Mouse (Mus musculus) hindbrain, embryonic 16.5 days (tissue): ENCODE results near the gene Hbq1b. TPM values are rescaled to one million over a fixed set of nuclear protein-coding genes. Genes with fewer than 3 reads are reported as not detected.
"Not testable (repeated sequence)": the region's sequence is repeated elsewhere in the genome, so short reads cannot be mapped to it uniquely, and the experiment has no call there.

Experiments
- ATAC-seq: fragments of 200-750 bp; cut with Nextera tagmentation; 2 replicates; pipeline ENCODE4 v1.8.0; 2017; ENCODE audit warnings: moderate TSS enrichment, moderate library complexity
- H3K27ac ChIP-seq: fragments of 300-500 bp; sonication (generic); 2 replicates; pipeline ENCODE4 v1.5.1; 2014; ENCODE audit warnings: low read depth, mild to moderate bottlenecking, control low read depth, low read length, moderate library complexity
- H3K27me3 ChIP-seq: fragments of 300-500 bp; sonication (generic); replicated peaks from 2 replicates; pipeline ENCODE4 v1.6.1; 2014; ENCODE audit warnings: low read length; ENCODE audit not compliant: control insufficient read depth, insufficient read depth
- H3K36me3 ChIP-seq: fragments of 300-500 bp; sonication (generic); 2 replicates; pipeline ENCODE4 v1.6.1; 2014; ENCODE audit warnings: mild to moderate bottlenecking, low read length, moderate library complexity, mixed read lengths; ENCODE audit not compliant: control insufficient read depth, insufficient read depth
- H3K4me1 ChIP-seq: fragments of 300-500 bp; sonication (generic); 2 replicates; pipeline ENCODE4 v1.6.1; 2014; ENCODE audit warnings: low read depth, low read length; ENCODE audit not compliant: control insufficient read depth, insufficient read depth
- H3K4me2 ChIP-seq: fragments of 300-500 bp; sonication (generic); 2 replicates; pipeline ENCODE4 v1.6.1; 2014; ENCODE audit warnings: mild to moderate bottlenecking, low read length, control low read depth, moderate library complexity
- H3K4me3 ChIP-seq: fragments of 300-500 bp; sonication (generic); 2 replicates; pipeline ENCODE4 v1.5.1; 2014; ENCODE audit warnings: mild to moderate bottlenecking, low read length, control low read depth, moderate library complexity
- H3K9ac ChIP-seq: fragments of 300-500 bp; sonication (generic); 2 replicates; pipeline ENCODE4 v1.6.1; 2014; ENCODE audit warnings: low read depth, mild to moderate bottlenecking, control low read depth, low read length, moderate library complexity
- H3K9me3 ChIP-seq: fragments of 300-500 bp; sonication (generic); 2 replicates; pipeline ENCODE4 v1.6.1; 2014; ENCODE audit warnings: mild to moderate bottlenecking, low read length, moderate library complexity; ENCODE audit not compliant: control insufficient read depth
- WGBS: fragments of 180-500 bp; shearing (Covaris S2); extraction: QIAGEN DNeasy Blood & Tissue Kit; methylation state at CpG from one replicate; pipeline ENCODE4 v1.1.7; 2014; 5-methylcytosine and 5-hydroxymethylcytosine counted together
- polyA plus RNA-seq: library from polyadenylated mRNA; unstranded; fragments of >200 nt; fragmentation: Nextera tagmentation; extraction: Ambion mirVana; gene quantifications from 2 replicates; pipeline ENCODE4 v1.2.1, GENCODE M21; 2015

Gene Hbq1b
- polyA plus RNA-seq, 1 experiment from 2014 or later: 0.61 TPM

DNA sequence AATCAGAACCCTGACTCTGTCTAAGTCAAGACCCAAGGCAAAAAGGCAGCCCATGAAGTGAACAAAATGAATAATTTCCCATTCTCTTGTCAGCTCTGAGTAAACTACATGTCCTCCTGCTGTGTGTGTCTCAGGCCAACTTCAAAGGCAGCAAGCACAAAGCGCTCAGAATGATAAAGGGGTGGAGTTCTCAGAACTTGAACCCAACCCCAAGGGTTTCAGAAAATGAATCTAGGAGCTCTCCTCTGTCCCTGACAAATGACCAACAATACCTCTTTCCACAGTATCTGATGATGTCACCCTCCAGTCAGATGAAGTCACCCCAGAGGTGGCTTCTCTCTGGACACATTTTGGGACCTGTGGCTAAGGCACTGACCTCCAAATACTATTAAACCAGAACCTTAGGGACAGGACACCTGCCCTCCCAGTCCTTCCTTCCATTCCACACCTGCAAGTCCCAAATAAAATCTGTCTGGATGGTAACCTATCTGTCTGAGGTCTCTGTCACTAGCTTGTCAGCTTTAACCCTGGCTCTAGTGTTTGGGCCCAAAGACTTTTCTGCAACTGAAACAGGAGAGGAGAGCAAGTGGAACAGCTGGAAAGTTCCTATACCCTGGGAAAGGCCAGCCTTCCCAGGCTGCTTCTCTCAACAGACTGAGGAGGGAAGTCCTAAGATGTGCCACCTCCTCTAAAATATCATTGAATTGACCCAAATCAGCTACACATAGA is 5.2 kb upstream of the Hbq1b start:
- no peak overlapping the region for H3K4me3 ChIP-seq
- H3K9me3 ChIP-seq: no peaks in the 10 kb centered on the region
- H3K4me1 ChIP-seq: no peaks in the 10 kb centered on the region
- 80% methylated on average over 1 of the region's 1 CpGs for WGBS
- no peak overlapping the region for H3K4me2 ChIP-seq
- no peaks in the 10 kb centered on the region for H3K36me3 ChIP-seq
- no peaks in the 10 kb centered on the region; the same call in 1 of the 2 replicates for H3K27me3 ChIP-seq
- H3K9ac ChIP-seq: no peak overlapping the region
- no peak overlapping the region for H3K27ac ChIP-seq
- ATAC-seq: no peak

DNA sequence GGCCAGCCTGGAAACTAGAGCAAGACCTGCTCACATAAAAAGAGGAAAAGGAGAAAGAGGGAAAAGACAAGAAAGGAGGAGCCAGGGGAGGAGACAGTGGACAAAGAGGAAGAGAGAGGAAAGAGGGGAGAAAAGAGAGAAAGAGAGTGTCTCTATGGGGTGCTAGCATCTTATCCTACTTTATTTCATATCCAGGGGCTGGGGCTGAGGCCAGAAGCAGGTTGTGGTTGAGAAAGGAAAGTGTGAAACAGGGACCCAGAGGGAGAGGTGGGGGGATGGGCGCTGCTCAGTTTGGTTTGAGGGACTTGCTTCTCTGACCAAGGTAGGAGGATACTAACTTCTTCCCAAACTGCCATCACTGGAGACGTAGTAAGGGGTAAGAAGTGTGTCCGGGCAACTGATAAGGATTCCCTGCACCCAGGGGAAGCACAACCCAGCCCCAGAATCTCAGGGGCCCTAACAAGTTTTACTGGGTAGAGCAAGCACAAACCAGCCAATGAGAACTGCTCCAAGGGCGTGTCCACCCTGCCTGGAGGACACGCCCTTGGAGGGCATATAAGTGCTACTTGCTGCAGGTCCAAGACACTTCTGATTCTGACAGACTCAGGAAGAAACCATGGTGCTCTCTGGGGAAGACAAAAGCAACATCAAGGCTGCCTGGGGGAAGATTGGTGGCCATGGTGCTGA is 3.5 kb upstream of the Hbq1b start, which contains the start of gene Hba-a1:
Gene Hba-a1 (plus strand): TSS at position 421 of the 687 bp plus-strand sequence.
- ATAC-seq, H3K4me1 ChIP-seq, H3K4me3 ChIP-seq, H3K4me2 ChIP-seq, H3K27ac ChIP-seq, H3K36me3 ChIP-seq, H3K9me3 ChIP-seq, H3K9ac ChIP-seq, H3K27me3 ChIP-seq: not testable (repeated sequence)
- WGBS: 92% methylated on average over 1 of the region's 5 CpGs

- H3K9ac ChIP-seq, H3K36me3 ChIP-seq, H3K4me2 ChIP-seq, H3K4me3 ChIP-seq, H3K4me1 ChIP-seq, H3K9me3 ChIP-seq, H3K27me3 ChIP-seq, H3K27ac ChIP-seq, ATAC-seq: not testable (repeated sequence)
- WGBS: 73% methylated on average over 2 of the region's 2 CpGs
These were observed 2.2 kb upstream of the Hbq1b start for GRCm38 (mm10) chr11:32284582-32284981.

- Histone ChIP-seq H3K27ac (no peak overlapping the region), H3K9ac (no peak overlapping the region), H3K27me3 (no peaks in the 10 kb centered on the region; the same call in 1 of the 2 replicates), H3K4me2 (no peak overlapping the region), H3K9me3 (no peaks in the 10 kb centered on the region), H3K4me3 (no peak overlapping the region), H3K36me3 (no peaks in the 10 kb centered on the region), H3K4me1 (no peaks in the 10 kb centered on the region)
- ATAC-seq: no peak
- 84% methylated on average over 7 of the region's 7 CpGs for WGBS
These were observed 1.6 kb upstream of the Hbq1b start for GRCm38 (mm10) chr11:32285031-32285775.

- not testable (repeated sequence) for H3K9me3 ChIP-seq, H3K9ac ChIP-seq, H3K27me3 ChIP-seq, ATAC-seq, H3K4me1 ChIP-seq, H3K27ac ChIP-seq, H3K4me2 ChIP-seq, H3K4me3 ChIP-seq, H3K36me3 ChIP-seq
These were observed 878 bp upstream of the Hbq1b start for GRCm38 (mm10) chr11:32285887-32286286.

DNA sequence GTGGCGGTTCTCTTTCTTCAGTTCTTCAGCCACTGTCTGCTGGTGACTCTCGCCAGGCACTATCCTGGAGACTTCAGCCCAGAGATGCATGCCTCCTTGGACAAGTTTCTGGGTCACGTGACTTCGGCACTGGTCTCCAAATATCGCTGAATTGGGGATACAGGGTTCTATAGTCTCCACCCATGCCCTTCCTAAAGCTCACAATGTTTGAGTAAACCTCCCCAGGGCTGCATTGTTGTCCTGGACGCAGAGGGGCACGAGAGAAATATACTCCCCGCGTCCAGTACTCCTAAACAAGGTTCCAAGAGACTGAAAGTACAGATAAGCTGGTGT is 694 bp downstream of the Hbq1b start:
- no peak overlapping the region for H3K4me2 ChIP-seq
- no peaks in the 10 kb centered on the region for H3K9me3 ChIP-seq
- WGBS: 77% methylated on average over 9 of the region's 9 CpGs

DNA sequence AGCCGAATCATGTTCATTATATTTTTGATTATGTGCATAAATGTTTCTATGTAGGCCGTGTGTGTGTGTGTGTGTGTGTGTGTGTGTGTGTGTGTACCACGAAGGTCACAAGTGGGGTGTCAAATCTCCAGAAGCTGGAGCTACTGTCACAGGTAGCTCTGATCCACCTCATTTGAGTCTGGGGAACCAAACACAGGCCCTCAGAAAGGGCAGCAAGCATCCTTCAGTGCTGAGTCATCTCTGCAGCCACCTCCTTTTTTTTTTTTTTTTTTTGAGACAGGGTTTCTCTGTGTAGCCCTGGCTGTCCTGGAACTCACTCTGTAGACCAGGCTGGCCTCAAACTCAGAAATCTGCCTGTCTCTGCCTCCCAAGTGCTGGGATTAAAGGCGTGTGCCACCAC is 6.1 kb downstream of the Hbq1b start:
- H3K27ac ChIP-seq, H3K36me3 ChIP-seq, H3K9ac ChIP-seq, H3K4me3 ChIP-seq, H3K27me3 ChIP-seq, H3K9me3 ChIP-seq, ATAC-seq, H3K4me2 ChIP-seq, H3K4me1 ChIP-seq: not testable (repeated sequence)
- WGBS: 79% methylated on average over 4 of the region's 4 CpGs

More for the DNA sequence above, 694 bp downstream of the Hbq1b start:
- H3K4me3 ChIP-seq: no peak overlapping the region
- H3K27me3 ChIP-seq: no peaks in the 10 kb centered on the region; the same call in 1 of the 2 replicates
- H3K27ac ChIP-seq: no peak overlapping the region
- no peak for ATAC-seq
- H3K36me3 ChIP-seq: no peaks in the 10 kb centered on the region
- no peak overlapping the region for H3K9ac ChIP-seq
- H3K4me1 ChIP-seq: no peaks in the 10 kb centered on the region

- H3K36me3 ChIP-seq, H3K27ac ChIP-seq, H3K9ac ChIP-seq, H3K9me3 ChIP-seq, H3K27me3 ChIP-seq, H3K4me2 ChIP-seq, H3K4me1 ChIP-seq, H3K4me3 ChIP-seq, ATAC-seq: not testable (repeated sequence)
- 76% methylated on average over 3 of the region's 3 CpGs for WGBS
These were observed 6.7 kb downstream of the Hbq1b start for GRCm38 (mm10) chr11:32293479-32293878.

DNA sequence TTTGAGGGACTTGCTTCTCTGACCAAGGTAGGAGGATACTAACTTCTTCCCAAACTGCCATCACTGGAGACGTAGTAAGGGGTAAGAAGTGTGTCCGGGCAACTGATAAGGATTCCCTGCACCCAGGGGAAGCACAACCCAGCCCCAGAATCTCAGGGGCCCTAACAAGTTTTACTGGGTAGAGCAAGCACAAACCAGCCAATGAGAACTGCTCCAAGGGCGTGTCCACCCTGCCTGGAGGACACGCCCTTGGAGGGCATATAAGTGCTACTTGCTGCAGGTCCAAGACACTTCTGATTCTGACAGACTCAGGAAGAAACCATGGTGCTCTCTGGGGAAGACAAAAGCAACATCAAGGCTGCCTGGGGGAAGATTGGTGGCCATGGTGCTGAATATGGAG is 9.4 kb downstream of the Hbq1b start, which contains the start of gene Hba-a2:
Gene Hba-a2 (plus strand): TSS at position 287 of the 400 bp plus-strand sequence.
- H3K27ac ChIP-seq, H3K36me3 ChIP-seq, H3K4me1 ChIP-seq, H3K27me3 ChIP-seq, ATAC-seq, H3K4me2 ChIP-seq, H3K4me3 ChIP-seq, H3K9me3 ChIP-seq, H3K9ac ChIP-seq: not testable (repeated sequence)
- no CpG with 5 or more reads among the region's 4 CpGs for WGBS
